9 mouse cellular contexts compared by ENCODE assay signal in genomic region chr11:3515637-3516036, GRCm38 (mm10). TPM values are rescaled to one million over a fixed set of nuclear protein-coding genes. Genes with fewer than 3 reads are reported as not detected.
DNase-seq lines count a peak whose midpoint lies in the region; ATAC-seq and TF ChIP-seq lines count a peak whose summit lies in the region.
"Had no signal": no experiment of that assay in that cellular context is flagged by ENCODE, and none has a peak within 500 bp of the region (broad histone marks: within the 10 kb centered on the region; RNA-seq: fewer than 3 reads in every experiment).

No protein-coding gene starts in this region.

- H3K4me3 ChIP-seq in layer of hippocampus, adult 2 months, result peak overlapping the region; percentile 88
- no peak overlapping the region; the same call in 1 of the 2 replicates for H3K4me3 ChIP-seq in hindbrain, embryonic 12.5 days
- H3K4me3 ChIP-seq in neural tube, embryonic 12.5 days, result no peak overlapping the region
- H3K4me3 ChIP-seq in thymus, adult 2 months (ENCODE audit: control insufficient read depth, insufficient read depth, low read length), result no peak overlapping the region

- H3K27ac ChIP-seq in layer of hippocampus, adult 2 months, result peak overlapping the region; percentile 96
- H3K27ac ChIP-seq in hindbrain, embryonic 12.5 days, result no peak overlapping the region
- H3K27ac ChIP-seq in neural tube, embryonic 12.5 days, result no peak overlapping the region
- H3K27ac ChIP-seq in thymus, adult 2 months (ENCODE audit: control insufficient read depth, insufficient read depth, low read length), result no peak overlapping the region

- H3K9ac ChIP-seq in hindbrain, embryonic 12.5 days, result peak overlapping the region; percentile 48; the same call in 1 of the 2 replicates
- no peak overlapping the region for H3K9ac ChIP-seq in neural tube, embryonic 12.5 days

- WGBS in hindbrain, embryonic 12.5 days, result 70% methylated on average over 4 of the region's 4 CpGs
- WGBS in neural tube, embryonic 12.5 days, result 83% methylated on average over 4 of the region's 4 CpGs
- WGBS in thymus, adult 2 months, result 93% methylated on average over 4 of the region's 4 CpGs

- H3K27me3 ChIP-seq in hindbrain, embryonic 12.5 days, result peaks cover 38% of the 10 kb centered on the region
- H3K27me3 ChIP-seq in neural tube, embryonic 12.5 days (replicated peaks), result peaks cover 33% of the 10 kb centered on the region
- no peaks in the 10 kb centered on the region; the same call in 1 of the 2 replicates for H3K27me3 ChIP-seq in thymus, adult 2 months (ENCODE audit: control insufficient read depth, insufficient read depth, low read length)

- H3K4me2 ChIP-seq in hindbrain, embryonic 12.5 days (replicated peaks), result peak overlapping the region; percentile 63
- H3K4me2 ChIP-seq in neural tube, embryonic 12.5 days (replicated peaks), result peak overlapping the region; percentile 69

- no peak for DNase-seq in layer of hippocampus, adult 2 months (ENCODE audit: low spot score in 2 of 2)
- DNase-seq in layer of hippocampus, adult 11-12 months (ENCODE audit: low spot score), result no peak
- peak; percentile 84 to 90 for DNase-seq in cerebellum, postnatal 10 days
- DNase-seq in layer of hippocampus, postnatal 10 days (ENCODE audit: low spot score in 2 of 2), result no peak
- DNase-seq in embryo, embryonic 10.5 days (ENCODE audit: low spot score), result no peak
- no peak for DNase-seq in thymus, adult 2 months

- ATAC-seq in hindbrain, embryonic 12.5 days (ENCODE audit: low FRiP score), result no peak
- no peak for ATAC-seq in neural tube, embryonic 12.5 days (ENCODE audit: low FRiP score, low read depth)

- H3K4me1 ChIP-seq in hindbrain, embryonic 12.5 days, result peaks cover 27% of the 10 kb centered on the region
- H3K4me1 ChIP-seq in neural tube, embryonic 12.5 days, result peaks cover 22% of the 10 kb centered on the region
- peaks cover 22% of the 10 kb centered on the region for H3K4me1 ChIP-seq in thymus, adult 2 months (replicated peaks; ENCODE audit: control insufficient read depth, insufficient read depth, low read length)

- no peaks in the 10 kb centered on the region for H3K9me3 ChIP-seq in hindbrain, embryonic 12.5 days (replicated peaks)
- H3K9me3 ChIP-seq in neural tube, embryonic 12.5 days, result no peaks in the 10 kb centered on the region
- H3K9me3 ChIP-seq: megakaryocyte, embryonic 14.5 days had no signal

- peaks cover 10% of the 10 kb centered on the region; the same call in 1 of the 2 replicates for H3K36me3 ChIP-seq in hindbrain, embryonic 12.5 days
- H3K36me3 ChIP-seq in neural tube, embryonic 12.5 days, result peaks cover 3% of the 10 kb centered on the region; the same call in 1 of the 2 replicates
- no peaks in the 10 kb centered on the region for H3K36me3 ChIP-seq in thymus, adult 2 months (ENCODE audit: control insufficient read depth, insufficient read depth, low read length)

- TF ChIP-seq POLR2A in thymus, adult 2 months (IDR thresholded peaks at IDR 0.05; ENCODE audit: control insufficient read depth, extremely low read depth, insufficient read depth, low read length, poor library complexity), result no peak

- TF ChIP-seq CTCF in layer of hippocampus, adult 2 months (conservative IDR thresholded peaks at IDR 0.05), result no peak
- no peak for TF ChIP-seq CTCF in thymus, adult 2 months (IDR thresholded peaks at IDR 0.05; ENCODE audit: borderline replicate concordance, control insufficient read depth, extremely low read depth, insufficient read depth, low read length, poor library complexity)

RNA-seq across cellular contexts. Expression of gene Selenom, which starts 1.2 kb away (rescaled TPM):
- total RNA-seq in layer of hippocampus, adult 2 months (2021), result 100 to 1,000 TPM; 199 to 202 TPM
- 78.0 and 83.6 TPM in 2 replicates for polyA plus RNA-seq in hindbrain, embryonic 12.5 days (2016; fragmentation: Nextera tagmentation; extraction: Ambion mirVana)
- 61.8 and 69.1 TPM in 2 replicates for polyA plus RNA-seq in neural tube, embryonic 12.5 days (2016; fragmentation: Nextera tagmentation; extraction: Ambion mirVana)
- total RNA-seq in layer of hippocampus, postnatal 10 days (2021), result 100 to 1,000 TPM; 250 to 255 TPM
- polyA plus RNA-seq in thymus, adult 2 months (2012; rRNA removed), result 24.5 and 40.8 TPM in 2 replicates

RNA-seq across cellular contexts. Expression of gene Inpp5j, which starts 11.0 kb away (rescaled TPM):
- 10 to 100 TPM; 87.1 to 97.1 TPM for total RNA-seq in layer of hippocampus, adult 2 months (2021)
- 0.73 and 1.2 TPM in 2 replicates for polyA plus RNA-seq in hindbrain, embryonic 12.5 days (2016; fragmentation: Nextera tagmentation; extraction: Ambion mirVana)
- 1.2 and 1.3 TPM in 2 replicates for polyA plus RNA-seq in neural tube, embryonic 12.5 days (2016; fragmentation: Nextera tagmentation; extraction: Ambion mirVana)
- 10 to 100 TPM; 47.0 to 52.9 TPM for total RNA-seq in layer of hippocampus, postnatal 10 days (2021)
- polyA plus RNA-seq in thymus, adult 2 months (2012; rRNA removed), result 2.2 and 3.2 TPM in 2 replicates

RNA-seq across cellular contexts. Expression of gene Smtn, which starts 24.8 kb away (rescaled TPM):
- 10 to 100 TPM in 1 of 2 experiments, 1 to 10 TPM in 1; 7.4 to 10.3 TPM for total RNA-seq in layer of hippocampus, adult 2 months (2021)
- polyA plus RNA-seq in hindbrain, embryonic 12.5 days (2016; fragmentation: Nextera tagmentation; extraction: Ambion mirVana), result 42.2 TPM in 2 replicates
- polyA plus RNA-seq in neural tube, embryonic 12.5 days (2016; fragmentation: Nextera tagmentation; extraction: Ambion mirVana), result 34.3 and 37.9 TPM in 2 replicates
- total RNA-seq in layer of hippocampus, postnatal 10 days (2021), result 10 to 100 TPM; 17.0 TPM
- polyA plus RNA-seq in thymus, adult 2 months (2012; rRNA removed), result 20.8 and 21.2 TPM in 2 replicates

RNA-seq across cellular contexts. Expression of gene Pla2g3, which starts 27.6 kb away (rescaled TPM):
- total RNA-seq in layer of hippocampus, adult 2 months (2021), result 1 to 10 TPM; 2.1 to 2.3 TPM
- 0.81 and 1.2 TPM in 2 replicates for polyA plus RNA-seq in hindbrain, embryonic 12.5 days (2016; fragmentation: Nextera tagmentation; extraction: Ambion mirVana)
- 1.0 and 1.3 TPM in 2 replicates for polyA plus RNA-seq in neural tube, embryonic 12.5 days (2016; fragmentation: Nextera tagmentation; extraction: Ambion mirVana)
- total RNA-seq in layer of hippocampus, postnatal 10 days (2021), result 10 to 100 TPM; 11.3 to 17.0 TPM
- polyA plus RNA-seq in thymus, adult 2 months (2012; rRNA removed), result 1.6 and 1.9 TPM in 2 replicates

Comparison
In these comparisons a context has a peak if more than half of its experiments do, and no peak if none do; other contexts are left out.
1. DNase-seq: peak in cerebellum, postnatal 10 days (2 of 2); none in layer of hippocampus, adult 2 months (0 of 2), layer of hippocampus, adult 11-12 months (single experiment), layer of hippocampus, postnatal 10 days (0 of 2), embryo, embryonic 10.5 days (single experiment) and thymus, adult 2 months (single experiment).